Mouse (Mus musculus): ENCODE results near the gene Pold1. TPM values are rescaled to one million over a fixed set of nuclear protein-coding genes. Genes with fewer than 3 reads are reported as not detected.

Gene Pold1
- polyA plus RNA-seq, 1 experiment = 399 TPM

- no peak for TF ChIP-seq GATA1 (IDR thresholded peaks at IDR 0.05; ENCODE audit: low read length)
Observed at GRCm38 (mm10) chr7:44538756-44539624, 9.7 kb downstream of the Pold1 start.

DNA sequence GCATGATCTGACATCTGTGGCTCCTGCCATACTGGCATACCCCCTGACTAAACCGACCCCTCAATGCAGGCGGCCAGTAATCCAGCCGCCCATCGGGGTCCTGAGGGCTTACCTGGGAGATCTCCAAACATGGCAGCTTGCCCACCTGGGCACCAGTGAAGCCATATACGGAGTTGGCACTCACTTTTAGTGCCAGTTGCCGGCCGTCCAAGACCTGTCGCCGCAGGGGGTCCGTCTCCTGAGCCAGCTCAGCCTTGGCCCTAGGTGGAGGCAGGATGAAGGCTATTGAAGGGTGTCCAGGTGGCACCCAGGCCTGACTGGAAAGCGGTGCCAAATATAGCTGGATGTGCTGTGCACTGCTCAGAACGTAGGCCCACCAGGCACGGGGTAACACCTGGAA lies 11.2 kb downstream of the Pold1 start:
- no peak for TF ChIP-seq GATA1 (IDR thresholded peaks at IDR 0.05; ENCODE audit: low read length)

DNA sequence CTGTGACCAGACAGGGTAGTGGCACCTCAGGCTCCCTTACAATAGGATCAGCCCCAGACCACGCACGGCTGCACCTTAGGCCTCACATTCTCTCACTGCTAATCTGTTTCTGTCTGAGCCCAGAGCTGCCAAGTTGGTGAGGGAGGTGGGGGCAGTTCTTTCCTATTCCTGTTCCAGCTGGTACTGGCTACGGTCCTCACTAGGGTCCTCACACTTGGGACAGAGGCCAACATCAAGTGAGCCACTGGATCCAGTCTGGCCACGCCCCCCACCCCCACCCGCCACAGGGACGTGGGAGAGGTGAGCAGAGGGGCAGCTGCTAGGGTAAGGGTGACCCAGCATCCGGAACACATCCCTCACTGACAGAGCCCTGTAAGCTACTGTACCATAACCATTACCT lies 11.6 kb downstream of the Pold1 start:
- TF ChIP-seq GATA1 (IDR thresholded peaks at IDR 0.05; ENCODE audit: low read length) = no peak

DNA sequence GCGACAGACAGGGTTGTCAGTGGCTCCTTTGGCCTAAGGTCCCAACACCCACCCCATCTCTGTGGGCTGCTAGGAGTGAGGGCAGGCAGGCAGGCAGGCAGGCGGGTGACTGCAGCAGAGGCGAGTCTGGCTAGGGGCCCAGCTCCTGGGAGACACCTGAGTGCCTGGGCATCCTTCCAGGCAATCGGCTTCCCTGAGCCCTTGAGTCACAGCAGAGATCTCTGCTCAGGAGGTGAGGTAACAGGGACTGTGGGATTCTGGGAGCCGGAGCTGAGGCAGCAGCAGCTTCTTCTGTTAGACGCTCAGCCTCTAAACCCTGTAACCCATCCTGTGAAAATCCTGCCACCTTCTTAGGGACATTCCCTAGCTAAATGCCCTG lies 12.1 kb downstream of the Pold1 start:
- no peak for TF ChIP-seq GATA1 (IDR thresholded peaks at IDR 0.05; ENCODE audit: low read length)

DNA sequence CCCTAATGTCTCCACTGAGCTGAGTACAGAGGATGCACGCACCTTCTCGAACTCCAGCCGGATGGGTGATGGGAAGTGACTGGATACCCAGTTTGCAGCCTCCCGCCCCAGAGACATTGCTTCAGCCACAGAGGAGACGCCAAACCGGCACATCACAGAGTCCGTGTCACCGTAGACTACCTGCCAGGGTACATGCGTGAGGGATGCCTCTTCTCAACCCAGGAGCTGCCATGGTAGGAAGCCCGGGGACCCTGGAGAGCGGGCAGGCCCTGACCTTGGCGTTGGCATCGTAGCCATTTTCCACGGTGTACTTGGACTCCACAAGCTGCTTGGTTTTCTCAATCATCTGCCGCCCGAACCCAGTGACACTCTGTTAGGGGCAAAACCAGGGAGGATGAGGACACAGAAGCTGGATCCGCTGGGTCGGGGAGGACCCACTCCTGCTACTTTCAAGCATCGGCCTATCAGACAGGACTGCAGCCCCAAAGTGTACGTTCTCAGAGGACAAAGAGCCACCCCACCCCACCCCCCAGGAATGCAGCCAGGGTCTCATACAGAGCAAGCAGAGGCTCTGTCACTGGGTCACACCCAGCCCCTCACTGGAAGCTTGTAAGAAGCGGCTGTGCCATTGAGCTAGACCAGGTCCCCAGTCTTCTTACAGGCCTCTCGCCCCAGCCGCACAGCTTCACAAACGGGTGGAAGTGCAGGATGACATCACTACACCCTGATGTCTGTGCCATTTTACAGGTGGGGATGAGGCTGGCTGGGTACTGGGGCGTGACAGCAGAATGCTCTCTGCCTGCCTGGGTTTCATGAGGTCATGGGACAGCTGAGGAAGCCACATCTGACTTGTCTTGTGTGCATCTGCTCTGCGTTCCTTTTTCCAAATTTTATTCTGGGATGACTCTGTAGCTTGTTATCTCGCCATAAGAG lies 12.7 kb downstream of the Pold1 start:
- TF ChIP-seq GATA1 (IDR thresholded peaks at IDR 0.05; ENCODE audit: low read length) = no peak

- no peak for TF ChIP-seq GATA1 (IDR thresholded peaks at IDR 0.05; ENCODE audit: low read length)
Observed at GRCm38 (mm10) chr7:44534656-44535441, 13.8 kb downstream of the Pold1 start.

DNA sequence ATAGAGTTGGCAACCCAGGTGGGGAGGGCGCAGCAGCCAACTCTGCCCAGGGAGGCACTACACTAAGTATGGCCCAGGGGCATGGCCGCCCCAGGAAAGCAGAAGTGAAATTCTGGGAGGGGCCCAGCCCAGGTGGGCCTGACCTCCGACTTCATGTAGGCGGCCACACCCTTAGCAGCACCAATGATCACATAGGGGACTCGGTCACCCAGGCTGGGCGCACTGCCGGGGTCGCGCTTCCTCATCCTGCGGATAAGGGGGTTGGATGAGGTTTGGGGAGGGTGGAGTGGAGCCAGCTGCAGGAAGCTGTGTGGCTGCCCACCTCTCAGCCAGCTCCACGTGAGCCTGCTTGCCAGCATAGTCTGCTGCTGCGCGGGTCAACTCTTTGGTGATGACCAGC lies 14.4 kb downstream of the Pold1 start:
- no peak for TF ChIP-seq GATA1 (IDR thresholded peaks at IDR 0.05; ENCODE audit: low read length)

DNA sequence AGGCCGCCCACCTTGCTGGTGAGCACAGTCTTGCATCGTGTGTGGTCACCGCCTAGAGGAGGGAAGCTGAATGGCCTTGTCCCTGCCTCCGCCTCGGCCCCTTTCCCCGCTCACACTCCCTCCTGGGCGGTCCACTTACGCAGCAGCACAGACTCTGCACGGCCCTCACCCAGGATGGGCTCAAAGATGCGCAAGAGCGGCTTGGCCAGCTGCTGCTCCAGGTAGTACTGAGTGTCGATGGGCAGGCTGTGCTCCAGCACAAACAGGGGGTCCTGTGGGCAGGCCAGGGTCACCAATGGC lies 15.0 kb downstream of the Pold1 start:
- no peak for TF ChIP-seq GATA1 (IDR thresholded peaks at IDR 0.05; ENCODE audit: low read length)

DNA sequence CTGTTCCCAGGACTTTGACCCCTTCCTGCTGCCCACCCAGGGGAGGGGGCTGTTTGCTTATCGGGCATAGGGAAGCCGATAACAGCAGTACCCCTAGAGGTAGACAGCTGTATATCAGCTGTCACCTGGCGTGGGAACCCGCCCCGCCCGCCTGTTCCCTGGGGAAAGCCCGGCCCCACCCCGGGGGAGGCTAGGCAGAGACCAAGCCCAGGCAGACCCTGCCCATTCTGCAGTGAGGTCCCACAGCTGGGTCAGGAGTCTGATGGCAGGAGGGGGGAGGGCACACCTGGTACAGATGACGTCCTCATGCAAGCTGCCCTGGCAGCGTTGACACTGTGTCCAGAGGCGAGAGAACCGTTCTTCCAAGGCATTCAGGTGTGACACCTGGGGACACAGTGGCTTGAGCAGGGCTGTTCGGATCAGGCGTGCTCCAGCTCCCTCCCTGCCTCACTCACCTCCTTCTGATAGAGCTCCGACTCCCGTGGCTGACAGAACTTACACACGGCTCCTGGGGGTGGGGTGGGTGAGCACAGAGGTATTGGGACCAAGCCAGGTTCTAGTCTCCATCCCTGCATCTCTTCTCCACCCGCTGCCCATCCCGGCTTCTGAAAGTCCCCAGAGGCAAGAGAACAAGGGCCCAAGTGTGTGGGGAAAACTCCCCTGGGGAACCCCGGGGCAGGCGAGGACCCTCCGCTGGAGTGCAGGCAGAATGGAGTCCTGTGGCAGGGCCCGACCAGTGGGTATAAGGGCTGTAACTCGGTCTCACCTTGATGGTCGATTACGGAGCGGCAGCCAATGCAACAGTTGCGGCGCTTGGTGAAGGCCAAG lies 15.5 kb downstream of the Pold1 start:
- TF ChIP-seq GATA1 (IDR thresholded peaks at IDR 0.05; ENCODE audit: low read length) = no peak

- no peak for TF ChIP-seq GATA1 (IDR thresholded peaks at IDR 0.05; ENCODE audit: low read length)
Observed at GRCm38 (mm10) chr7:44531946-44532732, 16.5 kb downstream of the Pold1 start, which contains the start of gene Spib. Gene Spib, minus strand, starts transcription at chr7:44532071.

- no peak for TF ChIP-seq GATA1 (IDR thresholded peaks at IDR 0.05; ENCODE audit: low read length)
Observed at GRCm38 (mm10) chr7:44531207-44531606, 17.4 kb downstream of the Pold1 start.

DNA sequence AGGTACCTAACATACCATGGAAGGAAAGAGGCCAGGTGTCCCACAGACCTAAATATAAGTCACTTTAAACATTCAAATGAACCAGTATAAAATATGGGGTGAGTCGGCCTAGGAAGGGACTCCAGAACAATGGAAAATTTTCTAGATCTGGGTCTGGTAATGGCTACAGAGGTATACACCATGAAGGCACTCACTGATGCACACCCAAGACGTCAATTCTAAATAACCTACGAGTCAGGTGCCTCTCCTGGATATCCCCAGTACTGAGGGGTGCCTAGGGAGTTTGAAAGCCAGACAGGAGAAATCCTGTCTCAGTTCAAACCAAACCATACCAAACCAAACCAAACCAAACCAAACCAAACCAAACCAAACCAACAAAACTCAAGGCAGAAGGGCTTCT lies 18.1 kb downstream of the Pold1 start:
- no peak for TF ChIP-seq GATA1 (IDR thresholded peaks at IDR 0.05; ENCODE audit: low read length)

- no peak for TF ChIP-seq GATA1 (IDR thresholded peaks at IDR 0.05; ENCODE audit: low read length)
Observed at GRCm38 (mm10) chr7:44529518-44529917, 19.1 kb downstream of the Pold1 start.
